ENCODE assay signal across 23 mouse cellular contexts in the genomic region with DNA sequence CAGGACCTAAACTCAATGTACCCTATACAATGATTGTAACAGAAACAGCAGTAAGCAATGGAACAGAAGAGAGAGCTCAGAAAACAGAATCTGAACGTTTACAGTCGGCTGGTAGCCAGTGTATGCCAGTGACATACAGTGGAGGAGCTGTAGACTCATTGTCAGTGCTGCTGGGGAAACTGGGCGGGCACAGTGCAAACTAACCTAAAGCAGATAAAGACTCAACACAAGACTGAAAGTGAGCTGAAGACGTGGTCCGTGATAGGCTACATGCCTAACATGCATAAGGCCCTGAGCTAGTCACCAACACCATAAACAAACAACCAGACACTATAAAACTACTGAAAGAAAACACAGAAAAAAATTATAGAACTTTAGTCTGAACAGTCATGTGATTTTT. TPM values are rescaled to one million over a fixed set of nuclear protein-coding genes. Genes with fewer than 3 reads are reported as not detected.
DNase-seq lines count a peak whose midpoint lies in the region; ATAC-seq and TF ChIP-seq lines count a peak whose summit lies in the region.
"Had no signal": no experiment of that assay in that cellular context is flagged by ENCODE, and none has a peak within 500 bp of the region (broad histone marks: within the 10 kb centered on the region; RNA-seq: fewer than 3 reads in every experiment).

No protein-coding gene starts in this region.

- no peak overlapping the region for H3K27ac ChIP-seq in MEL (ENCODE audit: control insufficient read depth, low read depth, low read length)
- H3K27ac ChIP-seq in stomach, postnatal 0 days (replicated peaks): no peak overlapping the region
- no peak overlapping the region for H3K27ac ChIP-seq in intestine, embryonic 15.5 days
- no peak overlapping the region for H3K27ac ChIP-seq in kidney, embryonic 14.5 days (ENCODE audit: low read depth, low read length)
- H3K27ac ChIP-seq: embryonic facial prominence, embryonic 10.5 days; embryonic facial prominence, embryonic 12.5 days; forebrain, embryonic 13.5 days; forebrain, embryonic 15.5 days had no signal

- TF ChIP-seq POLR2A in MEL (IDR thresholded peaks at IDR 0.05; ENCODE audit: control insufficient read depth in 1 of 2, insufficient read depth in 1 of 2, low read depth in 1 of 2, low read length in 2 of 2, poor library complexity in 1 of 2): no peak

- WGBS in stomach, postnatal 0 days: 62% methylated on average over 5 of the region's 5 CpGs
- WGBS in intestine, embryonic 15.5 days: 83% methylated on average over 5 of the region's 5 CpGs
- 89% methylated on average over 5 of the region's 5 CpGs for WGBS in kidney, embryonic 14.5 days

- no peak for TF ChIP-seq CTCF in MEL (IDR thresholded peaks at IDR 0.05 in 2 of 3, conservative IDR thresholded peaks at IDR 0.05 in 1 of 3; ENCODE audit: control insufficient read depth in 1 of 3, insufficient read depth in 1 of 3, low read depth in 2 of 3, low read length in 3 of 3, poor library complexity in 1 of 3, severe bottlenecking in 1 of 3)
- no peak for TF ChIP-seq CTCF in stomach, postnatal 0 days (IDR thresholded peaks at IDR 0.05; ENCODE audit: low read depth)

- peak; percentile 10 for DNase-seq in MEL (ENCODE audit: low read depth, low spot score)
- DNase-seq in stomach, postnatal 0 days (ENCODE audit: low spot score): peak; percentile 17
- DNase-seq: adrenal gland, adult 8-10 months; adrenal gland, postnatal 14 days; adrenal gland, postnatal 36 days; cerebellum, adult 11-12 months; cerebellum, adult 2 months; cerebellum, adult 9-10 months; cerebellum, postnatal 10 days; cerebellum, postnatal 25 days; forebrain, postnatal 0 days had no signal

- peaks cover 0 to 2% of the 10 kb centered on the region in 2 experiments; a peak in 3 of 4 replicates for H3K27me3 ChIP-seq in MEL (ENCODE audit: control insufficient read depth in 1 of 2, insufficient read depth in 2 of 2, low read length in 2 of 2)
- H3K27me3 ChIP-seq in stomach, postnatal 0 days (ENCODE audit: control insufficient read depth, insufficient read depth, low read length): no peaks in the 10 kb centered on the region
- no peaks in the 10 kb centered on the region for H3K27me3 ChIP-seq in intestine, embryonic 15.5 days (replicated peaks)
- H3K27me3 ChIP-seq in kidney, embryonic 14.5 days (ENCODE audit: control insufficient read depth, insufficient read depth, low read length): no peaks in the 10 kb centered on the region
- H3K27me3 ChIP-seq: embryonic facial prominence, embryonic 12.5 days; forebrain, embryonic 13.5 days; forebrain, embryonic 15.5 days had no signal

- H3K4me1 ChIP-seq in MEL (ENCODE audit: control insufficient read depth in 1 of 2, insufficient read depth in 2 of 2, low read length in 2 of 2): no peaks in the 10 kb centered on the region
- no peaks in the 10 kb centered on the region for H3K4me1 ChIP-seq in stomach, postnatal 0 days (replicated peaks; ENCODE audit: control insufficient read depth, insufficient read depth)
- no peaks in the 10 kb centered on the region for H3K4me1 ChIP-seq in intestine, embryonic 15.5 days (replicated peaks)
- H3K4me1 ChIP-seq in kidney, embryonic 14.5 days (ENCODE audit: control insufficient read depth, insufficient read depth, low read length): no peaks in the 10 kb centered on the region
- H3K4me1 ChIP-seq: embryonic facial prominence, embryonic 10.5 days; embryonic facial prominence, embryonic 12.5 days; forebrain, embryonic 13.5 days; forebrain, embryonic 15.5 days had no signal

- H3K79me2 ChIP-seq in MEL (ENCODE audit: control insufficient read depth, insufficient read depth, low read length, poor library complexity): no peaks in the 10 kb centered on the region

- no peaks in the 10 kb centered on the region for H3K36me3 ChIP-seq in MEL (ENCODE audit: control insufficient read depth in 1 of 2, insufficient read depth in 2 of 2, low read length in 2 of 2)
- no peaks in the 10 kb centered on the region for H3K36me3 ChIP-seq in stomach, postnatal 0 days (ENCODE audit: control insufficient read depth, insufficient read depth, low read length)
- no peaks in the 10 kb centered on the region for H3K36me3 ChIP-seq in intestine, embryonic 15.5 days
- no peaks in the 10 kb centered on the region for H3K36me3 ChIP-seq in kidney, embryonic 14.5 days (ENCODE audit: control insufficient read depth, insufficient read depth, low read length)
- H3K36me3 ChIP-seq: embryonic facial prominence, embryonic 10.5 days; embryonic facial prominence, embryonic 12.5 days; forebrain, embryonic 15.5 days had no signal

- no peak for TF ChIP-seq EP300 in MEL (IDR thresholded peaks at IDR 0.05; ENCODE audit: low read depth in 1 of 2, low read length in 2 of 2)
- TF ChIP-seq EP300 in stomach, postnatal 0 days (optimal IDR thresholded peaks at IDR 0.05): no peak

- H3K4me2 ChIP-seq in stomach, postnatal 0 days (replicated peaks; ENCODE audit: low read depth): no peak overlapping the region
- H3K4me2 ChIP-seq in intestine, embryonic 15.5 days (replicated peaks): no peak overlapping the region
- no peak overlapping the region for H3K4me2 ChIP-seq in kidney, embryonic 14.5 days (replicated peaks; ENCODE audit: low read depth, low read length)
- H3K4me2 ChIP-seq: embryonic facial prominence, embryonic 12.5 days; forebrain, embryonic 13.5 days; forebrain, embryonic 15.5 days had no signal

- H3K9ac ChIP-seq in MEL (ENCODE audit: control insufficient read depth, low read depth, low read length, poor library complexity, severe bottlenecking): no peak overlapping the region
- H3K9ac ChIP-seq in stomach, postnatal 0 days (ENCODE audit: low read length): no peak overlapping the region
- H3K9ac ChIP-seq in intestine, embryonic 15.5 days: no peak overlapping the region
- no peak overlapping the region for H3K9ac ChIP-seq in kidney, embryonic 14.5 days (ENCODE audit: low read depth, low read length)
- H3K9ac ChIP-seq: embryonic facial prominence, embryonic 12.5 days; forebrain, embryonic 13.5 days; forebrain, embryonic 15.5 days; forebrain, postnatal 0 days had no signal

- no peak overlapping the region for H3K4me3 ChIP-seq in MEL (ENCODE audit: control insufficient read depth in 1 of 2, insufficient read depth in 1 of 2, low read depth in 2 of 2, low read length in 2 of 2)
- H3K4me3 ChIP-seq in stomach, postnatal 0 days (ENCODE audit: low read depth, low read length): no peak overlapping the region
- no peak overlapping the region for H3K4me3 ChIP-seq in intestine, embryonic 15.5 days (replicated peaks)
- no peak overlapping the region for H3K4me3 ChIP-seq in kidney, embryonic 14.5 days (ENCODE audit: low read length)
- H3K4me3 ChIP-seq: embryonic facial prominence, embryonic 10.5 days; embryonic facial prominence, embryonic 12.5 days; forebrain, embryonic 13.5 days; forebrain, embryonic 15.5 days had no signal

- ATAC-seq in megakaryocyte progenitor cell, adult 5-6 weeks (replicated peaks; ENCODE audit: poor library complexity): peak; percentile 83
- no peak for ATAC-seq in stomach, postnatal 0 days (ENCODE audit: low FRiP score, low TSS enrichment)
- no peak for ATAC-seq in intestine, embryonic 15.5 days
- no peak for ATAC-seq in kidney, embryonic 14.5 days (ENCODE audit: low FRiP score, low TSS enrichment)
- ATAC-seq: activated CD4-positive, CD25-positive, alpha-beta regulatory T cell, adult 4 months; forebrain, embryonic 13.5 days; forebrain, embryonic 15.5 days; forebrain, postnatal 0 days; Patski had no signal

- no peak for TF ChIP-seq RAD21 in MEL (IDR thresholded peaks at IDR 0.05; ENCODE audit: low read depth, low read length)

- no peaks in the 10 kb centered on the region for H3K9me3 ChIP-seq in MEL (replicated peaks; ENCODE audit: insufficient read depth, low read length)
- H3K9me3 ChIP-seq in stomach, postnatal 0 days (ENCODE audit: control insufficient read depth, low read length): no peaks in the 10 kb centered on the region
- H3K9me3 ChIP-seq in intestine, embryonic 15.5 days: no peaks in the 10 kb centered on the region
- H3K9me3 ChIP-seq in kidney, embryonic 14.5 days (ENCODE audit: control insufficient read depth, low read length): no peaks in the 10 kb centered on the region
- H3K9me3 ChIP-seq: embryonic facial prominence, embryonic 10.5 days; embryonic facial prominence, embryonic 12.5 days; forebrain, embryonic 13.5 days; forebrain, embryonic 15.5 days had no signal

TF ChIP-seq in MEL, 35 proteins besides CTCF, POLR2A, EP300 and RAD21 (continues in another document):
- no peak for TF ChIP-seq KAT2A (conservative IDR thresholded peaks at IDR 0.05; ENCODE audit: low read depth, low read length)
- TF ChIP-seq ELF1 (IDR thresholded peaks at IDR 0.05; ENCODE audit: low read depth, low read length): no peak
- no peak for TF ChIP-seq UBTF (IDR thresholded peaks at IDR 0.05; ENCODE audit: borderline replicate concordance, insufficient read depth, low read depth, low read length)
- TF ChIP-seq BHLHE40 (IDR thresholded peaks at IDR 0.05; ENCODE audit: borderline replicate concordance, low read depth, low read length): no peak
- no peak for TF ChIP-seq NELFE (IDR thresholded peaks at IDR 0.05; ENCODE audit: low read depth, low read length)
- TF ChIP-seq SMC3 (IDR thresholded peaks at IDR 0.05; ENCODE audit: low read depth, low read length): no peak
- no peak for TF ChIP-seq ZNF384 (IDR thresholded peaks at IDR 0.05; ENCODE audit: low read depth, low read length)
- no peak for TF ChIP-seq JUND (IDR thresholded peaks at IDR 0.05; ENCODE audit: low read depth, low read length)
- TF ChIP-seq ZKSCAN1 (IDR thresholded peaks at IDR 0.05; ENCODE audit: low read depth, low read length): no peak
- no peak for TF ChIP-seq MAZ (IDR thresholded peaks at IDR 0.05; ENCODE audit: low read depth, low read length)
- no peak for TF ChIP-seq GATA1 (IDR thresholded peaks at IDR 0.05; ENCODE audit: low read depth, low read length)
- no peak for TF ChIP-seq POLR2AphosphoS5 (IDR thresholded peaks at IDR 0.05; ENCODE audit: borderline replicate concordance, low read depth, low read length)
- TF ChIP-seq GABPA (IDR thresholded peaks at IDR 0.05; ENCODE audit: low read depth, low read length): no peak
- TF ChIP-seq ETS1 (IDR thresholded peaks at IDR 0.05; ENCODE audit: low read depth, low read length): no peak
- no peak for TF ChIP-seq MEF2A (IDR thresholded peaks at IDR 0.05; ENCODE audit: extremely low read depth, insufficient replicate concordance, low read depth, low read length, poor library complexity, severe bottlenecking)

RNA-seq across cellular contexts. Expression of gene Asb14, which starts 12.7 kb away (rescaled TPM):
- not detected in 2 replicates for total RNA-seq in MEL (2012; rRNA removed)
- polyA plus RNA-seq in MEL (2012; ENCODE audit: insufficient read depth in 1 of 2, insufficient read length in 2 of 2, low read depth in 1 of 2, low replicate concordance in 2 of 2, missing spikeins in 1 of 2): under 1 TPM in 1 of 2 experiments, not detected in 1; 0.06 TPM
- not detected in 2 replicates for total RNA-seq in megakaryocyte progenitor cell, adult 5-6 weeks (2015)
- total RNA-seq in megakaryocyte progenitor cell, adult 5-6 weeks (2017): not detected in 2 replicates
- polyA plus RNA-seq in stomach, postnatal 0 days (2015; fragmentation: Nextera tagmentation; extraction: Ambion mirVana): 0.12 and 0.19 TPM in 2 replicates
- polyA plus RNA-seq in intestine, embryonic 15.5 days (2015; fragmentation: Nextera tagmentation; extraction: Ambion mirVana): 0.20 TPM in 1 of 2 replicates, not detected in the other
- 0.13 and 0.26 TPM in 2 replicates for polyA plus RNA-seq in kidney, embryonic 14.5 days (2014; fragmentation: Nextera tagmentation; extraction: Ambion mirVana)
- total RNA-seq: adrenal gland, adult 18-20 months; adrenal gland, adult 8-10 months; adrenal gland, postnatal 14 days; adrenal gland, postnatal 36 days had no signal
- polyA plus RNA-seq: C2C12; embryonic facial prominence, embryonic 10.5 days; forebrain, embryonic 11.5 days; forebrain, embryonic 13.5 days had no signal
